Mouse (Mus musculus): ENCODE results near the gene Ube2k. TPM values are rescaled to one million over a fixed set of nuclear protein-coding genes. Genes with fewer than 3 reads are reported as not detected.

The Ube2k gene
- total RNA-seq, 2 experiments from 2014 or later: 92.4 to 105 TPM

GRCm38 (mm10) chr5:65624340-65624739, 87.3 kb downstream of the Ube2k start:
- no peak for DNase-seq (ENCODE audit: low spot score in 2 of 2)

- no peak for DNase-seq (ENCODE audit: low spot score in 2 of 2)
Observed at GRCm38 (mm10) chr5:65638896-65639295, 101.9 kb downstream of the Ube2k start.

Other genes starting within 250 kb of the Ube2k start
- 10 to 100 TPM; 31.3 to 43.8 TPM for gene Rfc1, start 201.6 kb upstream of the Ube2k start, total RNA-seq (2021)
- gene Klb, start 188.9 kb upstream of the Ube2k start, total RNA-seq (2021): 10 to 100 TPM in 1 of 2 experiments, 1 to 10 TPM in 1; 8.6 to 15.3 TPM
- 1,000 to 10,000 TPM; 1,034 to 1,559 TPM for gene Rpl9, start 145.8 kb upstream of the Ube2k start, total RNA-seq (2021)
- gene Lias, start 145.7 kb upstream of the Ube2k start, total RNA-seq (2021): 10 to 100 TPM; 54.5 to 67.6 TPM
- 100 to 1,000 TPM in 1 of 2 experiments, 10 to 100 TPM in 1; 64.0 to 114 TPM for gene Ugdh, start 101.3 kb upstream of the Ube2k start, total RNA-seq (2021)
- 1 to 10 TPM in 1 of 2 experiments, not detected in 1; 1.2 TPM for gene Gm43552, start 44.4 kb upstream of the Ube2k start, total RNA-seq (2021)
- gene Smim14, start within 50 bp of the Ube2k start, total RNA-seq (2021): 100 to 1,000 TPM; 166 to 180 TPM
- 10 to 100 TPM; 77.6 to 85.9 TPM for gene Pds5a, start 161.0 kb downstream of the Ube2k start, total RNA-seq (2021)
- 10 to 100 TPM in 1 of 2 experiments, 1 to 10 TPM in 1; 8.1 to 12.0 TPM for gene N4bp2, start 226.3 kb downstream of the Ube2k start, total RNA-seq (2021)